Mouse (Mus musculus) forebrain, embryonic 16.5 days (tissue): ENCODE data around the gene Mcfd2. TPM values are rescaled to one million over a fixed set of nuclear protein-coding genes. Genes with fewer than 3 reads are reported as not detected.
"Not testable (repeated sequence)": the region's sequence is repeated elsewhere in the genome, so short reads cannot be mapped to it uniquely, and the experiment has no call there.

Experiments used
- ATAC-seq: fragments of 200-750 bp; cut with Nextera tagmentation; 2 replicates; pipeline ENCODE4 v1.8.0; 2017; ENCODE audit warnings: mild to moderate bottlenecking, moderate library complexity
- H3K27ac ChIP-seq: fragments of 300-500 bp; sonication (generic); 2 replicates; pipeline ENCODE4 v1.5.1; 2014; ENCODE audit warnings: low read length, control low read depth
- H3K27me3 ChIP-seq: fragments of 300-500 bp; sonication (generic); replicated peaks from 2 replicates; pipeline ENCODE4 v1.6.1; 2014; ENCODE audit warnings: low read length; ENCODE audit not compliant: control insufficient read depth, insufficient read depth
- H3K36me3 ChIP-seq: fragments of 300-500 bp; sonication (generic); 2 replicates; pipeline ENCODE4 v1.6.1; 2014; ENCODE audit not compliant: control insufficient read depth, insufficient read depth
- H3K4me1 ChIP-seq: fragments of 300-500 bp; sonication (generic); replicated peaks from 2 replicates; pipeline ENCODE4 v1.6.1; 2014; ENCODE audit warnings: low read length; ENCODE audit not compliant: control insufficient read depth, insufficient read depth
- H3K4me2 ChIP-seq: fragments of 300-500 bp; sonication (generic); 2 replicates; pipeline ENCODE4 v1.6.1; 2014; ENCODE audit warnings: mild to moderate bottlenecking, low read length, control low read depth
- H3K4me3 ChIP-seq: fragments of 300-500 bp; sonication (generic); replicated peaks from 2 replicates; pipeline ENCODE4 v1.5.1; 2014; ENCODE audit warnings: mild to moderate bottlenecking, low read length, control low read depth
- H3K9ac ChIP-seq: fragments of 300-500 bp; sonication (generic); replicated peaks from 2 replicates; pipeline ENCODE4 v1.6.1; 2014; ENCODE audit warnings: low read depth, low read length, control low read depth
- H3K9me3 ChIP-seq: fragments of 300-500 bp; sonication (generic); 2 replicates; pipeline ENCODE4 v1.6.1; 2016; ENCODE audit warnings: low read length; ENCODE audit not compliant: control insufficient read depth
- WGBS: fragments of 180-500 bp; shearing (Covaris S2); extraction: QIAGEN DNeasy Blood & Tissue Kit; methylation state at CpG from one replicate; pipeline ENCODE4 v1.1.7; 2014; 5-methylcytosine and 5-hydroxymethylcytosine counted together
- polyA plus RNA-seq: library from polyadenylated mRNA; unstranded; fragments of >200 nt; fragmentation: Nextera tagmentation; extraction: Ambion mirVana; gene quantifications from 2 replicates; pipeline ENCODE4 v1.2.1, GENCODE M21; 2015

The Mcfd2 gene
- polyA plus RNA-seq, 1 experiment from 2014 or later, result 54.1 TPM

GRCm38 (mm10) chr17:87305065-87305464, 39.3 kb upstream of the Mcfd2 start:
- Histone ChIP-seq H3K36me3 (no peaks in the 10 kb centered on the region), H3K27me3 (no peaks in the 10 kb centered on the region), H3K4me1 (no peaks in the 10 kb centered on the region), H3K9ac (no peak overlapping the region), H3K27ac (no peak overlapping the region), H3K4me2 (no peak overlapping the region), H3K9me3 (no peaks in the 10 kb centered on the region), H3K4me3 (no peak overlapping the region)
- 88% methylated on average over 8 of the region's 8 CpGs for WGBS
- no peak for ATAC-seq

GRCm38 (mm10) chr17:87304151-87304894, 38.6 kb upstream of the Mcfd2 start:
- Histone ChIP-seq H3K9me3 (no peaks in the 10 kb centered on the region), H3K36me3 (no peaks in the 10 kb centered on the region), H3K4me1 (no peaks in the 10 kb centered on the region), H3K27ac (no peak overlapping the region), H3K4me3 (no peak overlapping the region), H3K9ac (no peak overlapping the region), H3K27me3 (no peaks in the 10 kb centered on the region), H3K4me2 (no peak overlapping the region)
- ATAC-seq, result no peak
- WGBS, result 81% methylated on average over 11 of the region's 11 CpGs

DNA sequence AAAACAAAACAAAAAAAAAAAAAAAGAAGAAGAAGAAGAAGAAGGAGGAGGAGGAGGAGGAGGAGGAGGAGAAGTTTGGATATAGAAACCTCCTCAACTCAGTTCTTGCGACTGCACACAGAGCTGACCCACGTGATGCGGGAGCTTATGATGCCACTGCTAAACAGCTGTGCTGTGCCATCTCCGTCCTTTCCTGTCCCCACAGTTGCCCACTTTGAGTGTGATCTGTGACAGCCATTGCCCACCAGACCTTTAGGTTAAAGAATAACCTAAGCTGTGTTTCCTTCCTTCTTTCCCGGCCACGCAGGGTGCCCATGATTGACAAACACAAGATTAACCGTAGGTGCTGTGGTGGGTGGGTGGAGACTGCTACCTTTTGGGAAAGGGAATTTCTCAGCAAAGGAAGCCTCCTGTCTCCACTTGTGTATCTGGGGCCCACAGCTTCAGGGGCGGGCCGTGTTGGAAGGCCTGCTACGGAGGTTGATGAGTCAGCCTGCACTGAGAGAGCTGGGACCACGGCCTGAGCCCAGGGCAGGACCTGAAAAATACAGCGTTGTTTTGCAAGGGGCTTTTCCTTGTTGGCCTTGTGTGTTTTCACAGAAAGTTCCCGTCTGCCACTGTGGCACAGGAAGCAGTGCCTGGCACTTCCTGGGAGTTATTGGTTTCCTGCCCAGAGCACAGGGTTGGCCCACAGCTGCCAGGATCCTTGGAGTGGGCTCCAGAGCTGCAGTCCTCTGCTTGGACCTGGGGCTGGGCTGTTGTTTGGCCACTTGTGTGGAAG, 36.5 kb upstream of the Mcfd2 start:
- ATAC-seq, result no peak
- Histone ChIP-seq H3K27me3 (no peaks in the 10 kb centered on the region), H3K4me3 (no peak overlapping the region), H3K27ac (no peak overlapping the region), H3K4me1 (no peaks in the 10 kb centered on the region), H3K4me2 (no peak overlapping the region), H3K9me3 (no peaks in the 10 kb centered on the region), H3K9ac (no peak overlapping the region), H3K36me3 (no peaks in the 10 kb centered on the region)
- WGBS, result 90% methylated on average over 13 of the region's 13 CpGs

GRCm38 (mm10) chr17:87301607-87302006, 35.9 kb upstream of the Mcfd2 start:
- not testable (repeated sequence) for H3K4me1 ChIP-seq, H3K4me3 ChIP-seq, H3K9me3 ChIP-seq, H3K27me3 ChIP-seq, H3K9ac ChIP-seq, ATAC-seq, H3K27ac ChIP-seq, H3K4me2 ChIP-seq, H3K36me3 ChIP-seq
- 88% methylated on average over 9 of the region's 9 CpGs for WGBS

DNA sequence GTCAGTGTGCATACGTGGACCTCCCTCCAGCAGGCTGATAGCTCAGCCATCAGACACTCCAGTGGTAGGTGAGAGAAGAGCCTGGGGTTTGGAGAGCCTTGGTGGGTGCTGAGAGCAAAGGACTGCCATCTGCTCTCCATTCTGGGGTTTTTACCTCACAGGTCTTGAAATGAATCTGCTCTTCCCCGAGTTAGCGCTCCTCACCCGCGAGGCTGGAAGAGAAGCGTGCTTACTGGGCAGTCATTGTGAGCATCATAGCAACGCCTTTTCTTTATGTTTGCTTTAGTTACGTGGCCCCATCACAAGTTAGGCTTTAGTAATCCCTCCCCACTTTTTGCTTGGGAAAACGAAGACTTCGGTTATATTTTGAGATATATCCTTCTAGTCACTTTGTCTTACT, 34.6 kb upstream of the Mcfd2 start:
- WGBS, result 84% methylated on average over 10 of the region's 10 CpGs
- H3K36me3 ChIP-seq, result no peaks in the 10 kb centered on the region
- no peak overlapping the region for H3K4me2 ChIP-seq
- no peak overlapping the region for H3K27ac ChIP-seq
- no peaks in the 10 kb centered on the region for H3K9me3 ChIP-seq
- no peaks in the 10 kb centered on the region for H3K4me1 ChIP-seq
- no peaks in the 10 kb centered on the region for H3K27me3 ChIP-seq
- no peak overlapping the region for H3K9ac ChIP-seq
- no peak for ATAC-seq
- no peak overlapping the region for H3K4me3 ChIP-seq

DNA sequence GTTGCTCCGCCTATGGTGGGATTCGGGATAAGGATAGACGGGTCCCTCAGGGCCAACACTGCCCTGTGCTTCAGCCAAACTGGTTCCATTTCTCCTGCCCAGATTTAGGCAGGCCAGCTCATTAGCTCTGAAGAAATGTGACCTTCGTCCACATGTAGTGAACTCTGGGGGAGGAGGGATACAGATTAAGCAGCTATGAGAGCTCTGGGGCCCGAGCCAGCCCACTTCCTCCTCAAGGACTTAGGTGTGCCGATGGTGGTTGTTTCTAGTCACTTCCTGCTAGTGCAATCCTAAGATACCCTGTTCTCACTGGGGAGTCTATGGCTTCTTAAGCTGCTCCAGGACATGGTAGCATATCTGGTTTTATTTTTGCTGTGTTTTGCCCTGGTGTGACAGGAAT, 33.2 kb upstream of the Mcfd2 start:
- Histone ChIP-seq H3K9ac (no peak overlapping the region), H3K4me3 (no peak overlapping the region), H3K4me1 (no peaks in the 10 kb centered on the region), H3K36me3 (no peaks in the 10 kb centered on the region), H3K27ac (no peak overlapping the region), H3K27me3 (no peaks in the 10 kb centered on the region), H3K9me3 (no peaks in the 10 kb centered on the region), H3K4me2 (no peak overlapping the region)
- ATAC-seq, result no peak
- 83% methylated on average over 6 of the region's 6 CpGs for WGBS

DNA sequence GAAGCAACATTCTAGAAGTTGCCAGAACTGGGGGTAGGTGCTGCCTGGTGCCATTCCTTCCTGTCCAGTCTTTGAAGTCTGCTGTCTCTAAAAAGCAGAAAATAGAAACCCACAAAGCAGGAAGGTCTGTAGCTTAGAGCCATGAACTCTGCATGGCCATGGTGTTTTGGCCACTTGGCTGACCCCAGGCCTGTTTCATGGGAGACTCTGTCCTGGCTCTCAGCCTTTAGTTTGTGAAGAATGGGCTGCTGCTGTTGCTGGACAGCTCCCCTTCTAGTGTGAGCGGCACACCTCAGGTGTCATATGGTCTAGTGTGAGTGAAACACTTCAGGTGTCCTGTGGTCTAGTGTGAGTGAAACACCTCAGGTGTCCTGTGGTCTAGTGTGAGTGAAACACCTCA, 31.0 kb upstream of the Mcfd2 start:
- WGBS, result 96% methylated on average over 1 of the region's 1 CpGs
- H3K27ac ChIP-seq, H3K4me1 ChIP-seq, ATAC-seq, H3K27me3 ChIP-seq, H3K4me2 ChIP-seq, H3K4me3 ChIP-seq, H3K9me3 ChIP-seq, H3K9ac ChIP-seq, H3K36me3 ChIP-seq: not testable (repeated sequence)

- no peaks in the 10 kb centered on the region for H3K4me1 ChIP-seq
- 81% methylated on average over 7 of the region's 7 CpGs for WGBS
- H3K4me3 ChIP-seq, result no peak overlapping the region
- H3K27me3 ChIP-seq, result no peaks in the 10 kb centered on the region
- H3K4me2 ChIP-seq, result no peak overlapping the region
- ATAC-seq, result no peak
- H3K36me3 ChIP-seq, result no peaks in the 10 kb centered on the region
- no peak overlapping the region for H3K27ac ChIP-seq
- no peaks in the 10 kb centered on the region for H3K9me3 ChIP-seq
- H3K9ac ChIP-seq, result no peak overlapping the region
Observed at GRCm38 (mm10) chr17:87295738-87296137, 30.0 kb upstream of the Mcfd2 start.

GRCm38 (mm10) chr17:87293125-87293524, 27.4 kb upstream of the Mcfd2 start:
- Histone ChIP-seq H3K27ac (no peak overlapping the region), H3K4me2 (no peak overlapping the region), H3K4me1 (no peaks in the 10 kb centered on the region), H3K36me3 (no peaks in the 10 kb centered on the region), H3K9ac (no peak overlapping the region), H3K4me3 (no peak overlapping the region), H3K27me3 (no peaks in the 10 kb centered on the region), H3K9me3 (no peaks in the 10 kb centered on the region)
- ATAC-seq, result no peak
- 92% methylated on average over 5 of the region's 5 CpGs for WGBS
